ENCODE assay signal across 22 mouse cellular contexts in genomic region chr9:44240399-44240798, GRCm38 (mm10). TPM values are rescaled to one million over a fixed set of nuclear protein-coding genes. Genes with fewer than 3 reads are reported as not detected.
"Had no signal": no experiment of that assay in that cellular context is flagged by ENCODE, and none has a peak within 500 bp of the region (broad histone marks: within the 10 kb centered on the region; RNA-seq: fewer than 3 reads in every experiment).

Ccdc153 (plus strand) TSS chr9:44240676.

- H3K36me3 ChIP-seq: intestine, embryonic 15.5 days; kidney, embryonic 15.5 days; liver, embryonic 13.5 days; neural tube, embryonic 13.5 days had no signal

- DNase-seq: kidney, adult 11 months; kidney, adult 8-10 months; kidney, postnatal 10 days; kidney, postnatal 36 days; layer of hippocampus, postnatal 36 days; liver, embryonic 13.5 days; lung, postnatal 10 days; midbrain, embryonic 14.5 days had no signal

- H3K9me3 ChIP-seq: intestine, embryonic 15.5 days; kidney, embryonic 15.5 days; liver, embryonic 13.5 days; neural tube, embryonic 13.5 days had no signal

- H3K4me1 ChIP-seq: intestine, embryonic 15.5 days; neural tube, embryonic 13.5 days had no signal

- H3K27me3 ChIP-seq: intestine, embryonic 15.5 days; kidney, embryonic 15.5 days; neural tube, embryonic 13.5 days had no signal

- H3K9ac ChIP-seq: intestine, embryonic 15.5 days; kidney, embryonic 15.5 days; liver, embryonic 13.5 days; lung, embryonic 14.5 days; neural tube, embryonic 13.5 days had no signal

- H3K4me3 ChIP-seq: intestine, embryonic 15.5 days; kidney, embryonic 15.5 days; left cerebral cortex, adult 2 months; liver, embryonic 13.5 days; neural tube, embryonic 13.5 days had no signal

- H3K4me2 ChIP-seq: intestine, embryonic 15.5 days; kidney, embryonic 15.5 days; liver, embryonic 13.5 days; lung, embryonic 14.5 days; midbrain, embryonic 11.5 days; neural tube, embryonic 13.5 days had no signal

- H3K27ac ChIP-seq: intestine, embryonic 15.5 days; kidney, embryonic 15.5 days; left cerebral cortex, adult 2 months; liver, embryonic 13.5 days; macrophage; neural tube, embryonic 13.5 days had no signal

- ATAC-seq: intestine, embryonic 15.5 days had no signal

RNA-seq across cellular contexts. Expression of gene Ccdc153, which starts in this region (rescaled TPM):
- total RNA-seq: liver, adult 2 months; megakaryocyte-erythroid progenitor cell, adult 5-6 weeks had no signal
- polyA plus RNA-seq: intestine, embryonic 15.5 days; kidney, embryonic 15.5 days; limb, embryonic 11.5 days; limb, embryonic 14.5 days; liver, adult 2 months; liver, embryonic 13.5 days; liver, embryonic 16.5 days; lung, embryonic 14.5 days; macrophage; midbrain, embryonic 11.5 days; midbrain, embryonic 14.5 days; neural tube, embryonic 13.5 days; small intestine, adult 2 months; spleen, adult 2 months had no signal
